Mouse (Mus musculus) gastrocnemius, adult 2 months (tissue): ENCODE measurements around the gene Defb9. TPM values are rescaled to one million over a fixed set of nuclear protein-coding genes. Genes with fewer than 3 reads are reported as not detected.
"Not testable (repeated sequence)": the region's sequence is repeated elsewhere in the genome, so short reads cannot be mapped to it uniquely, and the experiment has no call there.

Experiments used
- DNase-seq: peaks from one replicate; pipeline ENCODE4 v3.0.0; 2022
- H3K27ac ChIP-seq: fragments of 200-600 bp; 2 replicates; pipeline ENCODE4 v1.8.1; 2022; ENCODE audit warnings: mild to moderate bottlenecking
- H3K4me3 ChIP-seq: fragments of 200-600 bp; 2 replicates; pipeline ENCODE4 v1.8.1; 2022; ENCODE audit warnings: mild to moderate bottlenecking, moderate library complexity
- CTCF ChIP-seq: fragments of 200-600 bp; IDR thresholded peaks from 2 replicates; pipeline ENCODE4 v1.8.1; 2022; ENCODE audit warnings: antibody characterized with exemption, mild to moderate bottlenecking, moderate library complexity
- intact Hi-C: fragments of 180-260 bp; cut with DNase I; formaldehyde crosslinking; loops from one replicate; pipeline ENCODE4 v1.15.1; 2025
- long read RNA-seq, 2 experiments: library from polyadenylated mRNA; stranded (forward); transcript quantifications; one replicate each; pipeline ENCODE4 v2.0.0; 2021
- total RNA-seq, 2 experiments: library from RNA; stranded (reverse); gene quantifications; 2 replicates each; pipeline ENCODE4 v1.2.3; 2021

The Defb9 gene
- total RNA-seq: not detected
- long read RNA-seq, experiment 1: 0 reads
- long read RNA-seq, experiment 2: 0 reads

DNA sequence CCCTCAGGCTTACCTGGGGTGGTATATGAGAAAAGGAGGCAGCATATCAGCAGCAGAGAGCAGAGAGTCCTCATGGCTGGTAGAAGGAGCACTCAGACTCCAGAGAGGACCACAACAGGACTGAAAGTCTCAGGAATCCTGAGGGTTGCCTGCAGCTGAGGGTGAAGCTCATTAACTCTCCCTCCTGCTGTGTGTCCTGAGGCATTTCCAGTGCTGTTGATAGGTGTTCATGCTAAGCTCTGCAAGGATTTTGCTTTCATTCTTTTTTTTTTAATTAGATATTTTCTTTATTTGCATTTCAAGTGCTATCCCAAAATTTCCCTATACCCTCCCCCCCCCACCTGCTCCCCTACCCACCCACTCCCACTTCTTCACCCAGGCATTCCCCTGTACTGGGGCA lies at the start of gene Defb9:
Defb9 (minus strand) TSS at position 101 of the 400 bp plus-strand sequence.
- H3K27ac ChIP-seq, H3K4me3 ChIP-seq, intact Hi-C loops, DNase-seq: not testable (repeated sequence)

DNA sequence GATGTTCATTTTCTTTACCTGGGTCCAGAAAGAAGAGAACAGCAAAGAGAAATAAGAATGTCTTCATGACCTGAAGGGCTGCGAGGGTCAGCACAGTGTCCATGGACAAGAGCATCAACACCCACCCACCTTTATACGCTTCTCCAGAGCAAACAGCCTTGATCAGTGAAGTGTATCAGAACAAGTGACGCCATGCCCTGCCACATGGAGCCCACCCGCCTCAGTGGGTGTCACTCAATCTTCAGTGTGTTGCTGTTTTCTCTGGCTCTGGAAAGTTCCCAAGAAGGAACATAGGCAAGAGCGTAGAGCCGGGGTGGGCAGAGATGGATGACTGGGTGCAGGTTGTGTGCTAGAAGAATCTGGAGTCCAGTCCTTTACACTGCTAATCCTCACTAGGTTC lies 47.4 kb upstream of the Defb9 start, which contains the start of gene Defb15:
Defb15 (minus strand) TSS at position 101 of the 400 bp plus-strand sequence.
- DNase-seq: no peak
- Histone ChIP-seq H3K27ac (no peak within 1 kb of the TSS), H3K4me3 (no peak within 1 kb of the TSS)
- intact Hi-C loops: no loop called here
- no peak for TF ChIP-seq CTCF

DNA sequence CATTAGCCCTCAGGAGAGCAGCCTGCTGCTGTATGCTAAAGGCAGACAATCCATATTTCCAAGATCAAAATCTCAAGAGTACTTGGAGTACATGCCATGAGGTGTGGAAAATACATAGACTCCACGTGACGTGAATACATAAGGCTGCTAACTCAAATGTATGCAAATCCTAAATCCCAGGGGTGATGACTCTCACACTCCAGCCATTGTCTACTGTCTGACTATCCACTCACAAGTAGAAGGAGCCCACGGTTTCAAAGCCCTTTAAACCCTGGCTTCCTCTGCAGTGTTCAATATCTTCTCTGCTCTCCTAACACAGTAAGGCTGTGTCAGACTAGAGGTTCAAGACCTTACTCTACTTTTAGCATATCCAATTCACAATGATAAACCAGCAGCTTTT lies 45.5 kb upstream of the Defb9 start:
- intact Hi-C loops: not testable (repeated sequence)

DNA sequence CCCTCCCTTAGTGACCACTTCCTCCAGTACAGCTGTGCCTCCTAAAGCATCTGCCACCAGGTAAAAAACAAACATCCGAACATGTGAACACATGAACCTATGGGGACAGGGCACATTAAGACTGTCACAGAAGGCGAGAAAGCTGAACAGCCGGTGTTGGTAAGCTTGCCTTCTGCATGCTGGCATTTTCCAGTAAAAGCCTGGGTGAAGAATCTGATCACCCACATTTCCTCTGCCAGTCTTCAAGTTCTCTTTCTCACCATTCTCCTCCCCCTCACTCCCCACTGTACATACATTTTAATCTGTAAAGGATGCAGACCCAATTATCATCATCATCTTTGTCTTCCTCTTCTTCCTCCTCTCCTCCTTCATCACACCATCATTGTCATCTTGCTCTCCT lies 30.4 kb upstream of the Defb9 start:
- TF ChIP-seq CTCF: no peak
- no peak overlapping the region for H3K27ac ChIP-seq
- intact Hi-C loops: no loop called here
- no peak for DNase-seq
- H3K4me3 ChIP-seq: no peak overlapping the region

More for the DNA sequence above, 45.5 kb upstream of the Defb9 start:
- not testable (repeated sequence) for H3K4me3 ChIP-seq, H3K27ac ChIP-seq, DNase-seq

DNA sequence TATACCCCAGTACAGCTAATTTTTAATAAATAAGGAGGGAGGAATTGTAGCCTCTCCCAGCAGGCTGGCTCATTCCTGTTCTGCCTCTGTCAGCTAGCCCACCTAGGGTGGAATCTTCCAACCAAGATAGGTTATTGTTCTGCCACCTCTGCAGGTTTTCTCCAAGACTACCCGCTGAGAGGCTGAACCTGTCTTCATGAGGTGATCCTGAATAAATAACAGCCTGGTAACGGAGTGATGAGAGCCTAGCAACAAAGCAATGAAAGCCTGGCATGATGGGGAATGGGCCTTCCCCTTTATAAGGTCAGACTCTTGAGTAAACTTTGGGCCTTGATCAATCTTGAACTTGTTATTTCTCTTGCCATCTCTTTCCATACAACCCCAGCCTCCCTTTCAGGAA lies 27.3 kb upstream of the Defb9 start:
- Histone ChIP-seq H3K4me3 (no peak overlapping the region), H3K27ac (no peak overlapping the region)
- no peak for DNase-seq
- intact Hi-C loops: no loop called here
- TF ChIP-seq CTCF: no peak

DNA sequence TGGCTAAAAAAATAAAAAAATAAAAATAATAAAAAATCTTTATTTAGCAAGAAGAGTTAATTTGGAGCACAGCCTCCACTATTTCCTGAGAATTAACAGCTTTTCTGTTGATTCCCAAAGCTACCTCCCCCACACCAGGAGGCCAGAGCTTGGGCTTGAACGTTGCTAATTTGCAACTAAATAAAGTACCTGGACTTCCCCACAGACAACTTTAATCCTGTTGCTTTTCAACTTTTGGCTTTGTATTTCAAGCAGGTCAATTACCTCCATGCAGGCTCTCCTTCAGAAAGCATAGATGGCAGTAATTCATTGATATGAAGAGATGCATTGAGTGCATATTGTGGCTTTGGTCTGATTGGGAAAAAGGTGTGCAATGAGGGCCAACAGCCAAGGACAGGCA lies 26.7 kb upstream of the Defb9 start:
- no peak for TF ChIP-seq CTCF
- H3K27ac ChIP-seq: no peak overlapping the region
- intact Hi-C loops: no loop called here
- no peak overlapping the region for H3K4me3 ChIP-seq
- DNase-seq: no peak

DNA sequence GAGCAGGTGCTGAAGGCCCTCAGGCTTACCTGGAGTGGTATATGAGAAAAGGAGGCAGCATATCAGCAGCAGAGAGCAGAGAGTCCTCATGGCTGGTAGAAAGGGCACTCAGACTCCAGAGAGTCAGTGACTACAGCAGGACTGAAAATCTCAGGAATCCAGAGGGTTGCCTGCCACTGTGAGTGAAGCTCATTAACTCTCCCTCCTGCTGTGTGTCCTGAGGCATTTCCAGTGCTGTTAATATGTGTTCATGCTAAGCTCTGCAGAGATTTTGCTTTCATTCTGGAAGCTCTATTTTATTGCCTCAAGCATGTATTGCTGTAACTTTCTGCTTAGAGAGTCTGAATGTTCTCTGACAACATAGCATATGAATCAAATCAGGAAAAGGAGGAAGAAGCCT lies 21.1 kb upstream of the Defb9 start, which contains the start of gene Defb11:
Defb11 (minus strand) TSS at position 123 of the 400 bp plus-strand sequence.
- H3K27ac ChIP-seq, H3K4me3 ChIP-seq, intact Hi-C loops, DNase-seq: not testable (repeated sequence)

DNA sequence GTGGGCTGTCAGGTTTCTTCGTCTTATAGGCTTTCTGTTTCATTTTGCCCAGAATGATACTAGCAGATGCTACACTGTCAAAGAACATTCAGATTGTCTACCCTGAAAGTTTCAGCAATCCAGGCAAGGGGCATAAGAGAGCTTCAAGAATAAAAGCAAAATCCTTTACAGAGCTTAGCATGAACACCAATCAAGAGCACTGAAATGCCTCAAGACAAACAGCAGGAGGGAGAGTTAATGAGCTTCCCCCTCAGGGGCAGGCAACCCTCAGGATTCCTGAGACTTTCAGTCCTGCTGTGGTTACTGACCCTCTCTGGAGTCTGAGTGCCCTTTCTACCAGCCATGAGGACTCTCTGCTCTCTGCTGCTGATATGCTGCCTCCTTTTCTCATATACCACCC lies 26.6 kb downstream of the Defb9 start, which contains the start of gene Defb10:
Defb10 (plus strand) TSS at position 316 of the 400 bp plus-strand sequence.
- DNase-seq, intact Hi-C loops: not testable (repeated sequence)

More for the DNA sequence above, 26.6 kb downstream of the Defb9 start, which contains the start of gene Defb10:
- not testable (repeated sequence) for H3K27ac ChIP-seq, H3K4me3 ChIP-seq

Other genes starting within 250 kb of the Defb9 start
- not detected for gene Defa17, start 229.6 kb downstream of the Defb9 start, total RNA-seq
- not detected for gene Defa34, start 219.6 kb downstream of the Defb9 start, total RNA-seq
- gene AY761184, start 181.8 kb downstream of the Defb9 start, total RNA-seq: not detected
- not detected for gene Defa24, start 150.9 kb downstream of the Defb9 start, total RNA-seq
- gene Defb50, start 61.9 kb downstream of the Defb9 start, total RNA-seq: not detected
- not detected for gene Defb2, start 45.5 kb downstream of the Defb9 start, total RNA-seq
- gene Defb10, start 26.5 kb downstream of the Defb9 start, total RNA-seq: not detected
- gene Defb11, start 21.0 kb upstream of the Defb9 start, total RNA-seq: not detected
- gene Defb15, start 47.3 kb upstream of the Defb9 start, total RNA-seq: not detected
- not detected for gene Defb35, start 52.9 kb upstream of the Defb9 start, total RNA-seq
- not detected for gene Defb13, start 61.3 kb upstream of the Defb9 start, total RNA-seq
- not detected for gene Fam90a1a, start 73.3 kb upstream of the Defb9 start, total RNA-seq
- not detected for gene Ccdc70, start 84.4 kb upstream of the Defb9 start, total RNA-seq
- gene Atp7b, start 174.9 kb upstream of the Defb9 start, total RNA-seq: under 1 TPM in 1 of 2 experiments, not detected in 1; 0.06 TPM
- gene Alg11, start 175.3 kb upstream of the Defb9 start, total RNA-seq: 1 to 10 TPM; 6.1 to 7.6 TPM
- gene Nek5, start 239.6 kb upstream of the Defb9 start, total RNA-seq: under 1 TPM; 0.22 to 0.48 TPM